Mouse (Mus musculus) heart, embryonic 13.5 days (tissue): ENCODE results near the gene Zfp28. TPM values are rescaled to one million over a fixed set of nuclear protein-coding genes. Genes with fewer than 3 reads are reported as not detected.
"Not testable (repeated sequence)": the region's sequence is repeated elsewhere in the genome, so short reads cannot be mapped to it uniquely, and the experiment has no call there.

ENCODE experiments used
- ATAC-seq: fragments of 200-750 bp; cut with Nextera tagmentation; 2 replicates; pipeline ENCODE4 v1.8.0; 2017; ENCODE audit warnings: moderate TSS enrichment; ENCODE audit not compliant: insufficient number of reproducible peaks, low FRiP score, low TSS enrichment; ENCODE audit errors: extremely low read depth
- H3K27ac ChIP-seq: fragments of 300-500 bp; sonication (generic); replicated peaks from 2 replicates; pipeline ENCODE4 v1.5.1; 2015; ENCODE audit warnings: moderate library complexity, mild to moderate bottlenecking, inconsistent platforms
- H3K27me3 ChIP-seq: fragments of 300-500 bp; sonication (generic); replicated peaks from 2 replicates; pipeline ENCODE4 v1.6.1; 2015; ENCODE audit warnings: mild to moderate bottlenecking, inconsistent platforms
- H3K36me3 ChIP-seq: fragments of 300-500 bp; sonication (generic); 2 replicates; pipeline ENCODE4 v1.6.1; 2015; ENCODE audit warnings: mild to moderate bottlenecking, inconsistent platforms
- H3K4me1 ChIP-seq: fragments of 300-500 bp; sonication (generic); 2 replicates; pipeline ENCODE4 v1.6.1; 2015; ENCODE audit warnings: inconsistent platforms
- H3K4me2 ChIP-seq: fragments of 300-500 bp; sonication (generic); 2 replicates; pipeline ENCODE4 v1.6.1; 2015; ENCODE audit warnings: inconsistent platforms, mild to moderate bottlenecking, moderate library complexity
- H3K4me3 ChIP-seq: fragments of 300-500 bp; sonication (generic); 2 replicates; pipeline ENCODE4 v1.5.1; 2015; ENCODE audit warnings: moderate library complexity, mild to moderate bottlenecking, inconsistent platforms
- H3K9ac ChIP-seq: fragments of 300-500 bp; sonication (generic); 2 replicates; pipeline ENCODE4 v1.6.1; 2015; ENCODE audit warnings: inconsistent platforms, mild to moderate bottlenecking, moderate library complexity
- H3K9me3 ChIP-seq: fragments of 300-500 bp; sonication (generic); 2 replicates; pipeline ENCODE4 v1.6.1; 2016; ENCODE audit warnings: inconsistent platforms
- WGBS: fragments of 180-500 bp; shearing (Covaris S2); methylation state at CpG from one replicate; pipeline ENCODE4 v1.1.7; 2015; ENCODE audit warnings: mixed read lengths; 5-methylcytosine and 5-hydroxymethylcytosine counted together
- polyA plus RNA-seq: library from polyadenylated mRNA; unstranded; fragments of >200 nt; fragmentation: Nextera tagmentation; extraction: Ambion mirVana; gene quantifications from 2 replicates; pipeline ENCODE4 v1.2.1, GENCODE M21; 2015

The Zfp28 gene
- polyA plus RNA-seq, 1 experiment from 2014 or later, result 7.4 TPM

DNA sequence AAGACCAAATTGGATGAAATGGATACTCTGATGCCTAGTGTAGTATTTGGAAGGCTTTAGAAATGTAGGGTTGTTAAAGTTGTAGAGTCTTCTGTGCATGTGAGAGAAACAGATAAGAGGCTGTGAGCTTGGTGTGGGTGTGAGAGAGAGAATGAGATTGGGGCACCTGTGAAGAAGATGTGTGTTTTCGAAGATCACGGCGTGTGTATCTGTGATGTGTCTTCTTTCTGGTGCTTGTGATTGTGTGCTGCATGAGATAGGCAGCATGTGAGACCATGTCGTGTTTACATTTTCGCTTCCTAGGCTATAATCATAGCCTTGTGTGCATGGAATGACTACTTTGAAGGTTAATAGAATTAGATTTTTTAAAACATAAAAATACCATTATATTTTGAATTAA, 15.9 kb upstream of the Zfp28 start:
- 88% methylated on average over 5 of the region's 5 CpGs for WGBS

DNA sequence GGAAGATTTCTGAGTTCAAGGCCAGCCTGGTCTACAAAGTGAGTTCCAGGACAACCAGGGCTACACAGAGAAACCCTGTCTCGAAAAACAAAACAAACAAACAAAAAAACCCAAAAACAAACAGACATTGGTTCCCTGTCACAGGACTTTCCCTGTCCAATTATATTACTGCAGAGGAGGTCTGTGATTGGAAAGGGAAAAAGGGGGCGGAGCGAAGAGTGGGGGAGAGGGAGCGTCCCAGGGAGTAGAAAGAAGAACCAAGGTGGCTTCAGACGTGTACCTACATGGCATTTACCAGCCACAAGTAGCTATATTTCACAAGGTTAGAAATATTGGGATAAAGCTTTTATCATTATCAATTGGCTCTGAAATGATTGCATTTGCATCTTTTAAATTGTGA, 14.9 kb upstream of the Zfp28 start:
- ATAC-seq, result not testable (repeated sequence)
- WGBS, result 80% methylated on average over 5 of the region's 5 CpGs

More for the DNA sequence above, 15.9 kb upstream of the Zfp28 start:
- Histone ChIP-seq H3K36me3 (0 out of 2 replicates have a peak, but pooled peaks cover 1% of the 10 kb centered on the region), H3K27ac (no peak overlapping the region), H3K4me1 (peaks cover 12% of the 10 kb centered on the region), H3K9ac (no peak overlapping the region), H3K4me2 (no peak overlapping the region), H3K27me3 (no peaks in the 10 kb centered on the region), H3K9me3 (no peaks in the 10 kb centered on the region), H3K4me3 (no peak overlapping the region)
- no peak for ATAC-seq

DNA sequence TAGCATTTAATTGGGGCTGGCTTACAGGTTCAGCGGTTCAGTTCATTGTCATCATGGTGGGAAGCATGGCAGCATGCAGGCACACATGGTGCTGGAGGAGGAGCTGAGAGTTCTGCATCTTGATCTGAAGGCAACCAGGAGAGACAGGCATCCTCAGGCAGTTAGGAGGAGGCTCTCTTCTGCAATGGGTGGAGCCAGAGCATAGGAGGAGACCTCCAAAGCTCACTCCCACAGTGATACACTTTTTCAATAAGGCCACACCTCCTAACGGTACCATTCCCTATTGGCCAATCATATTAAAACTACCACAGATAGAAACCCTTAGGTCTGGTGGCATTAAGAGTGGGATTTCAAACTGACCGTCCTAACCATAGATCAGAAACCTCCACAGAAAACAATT, 13.6 kb upstream of the Zfp28 start:
- Histone ChIP-seq H3K27ac (no peak overlapping the region), H3K9me3 (no peaks in the 10 kb centered on the region), H3K4me2 (no peak overlapping the region), H3K36me3 (0 out of 2 replicates have a peak, but pooled peaks cover 3% of the 10 kb centered on the region), H3K4me1 (peaks cover 2% of the 10 kb centered on the region; the same call in 1 of the 2 replicates), H3K9ac (no peak overlapping the region), H3K4me3 (no peak overlapping the region), H3K27me3 (no peaks in the 10 kb centered on the region)
- ATAC-seq, result no peak
- 72% methylated on average over 3 of the region's 3 CpGs for WGBS

More for the DNA sequence above, 14.9 kb upstream of the Zfp28 start:
- H3K4me1 ChIP-seq, result peaks cover 12% of the 10 kb centered on the region
- H3K9me3 ChIP-seq, H3K4me2 ChIP-seq, H3K36me3 ChIP-seq, H3K27me3 ChIP-seq, H3K4me3 ChIP-seq, H3K27ac ChIP-seq, H3K9ac ChIP-seq: not testable (repeated sequence)

DNA sequence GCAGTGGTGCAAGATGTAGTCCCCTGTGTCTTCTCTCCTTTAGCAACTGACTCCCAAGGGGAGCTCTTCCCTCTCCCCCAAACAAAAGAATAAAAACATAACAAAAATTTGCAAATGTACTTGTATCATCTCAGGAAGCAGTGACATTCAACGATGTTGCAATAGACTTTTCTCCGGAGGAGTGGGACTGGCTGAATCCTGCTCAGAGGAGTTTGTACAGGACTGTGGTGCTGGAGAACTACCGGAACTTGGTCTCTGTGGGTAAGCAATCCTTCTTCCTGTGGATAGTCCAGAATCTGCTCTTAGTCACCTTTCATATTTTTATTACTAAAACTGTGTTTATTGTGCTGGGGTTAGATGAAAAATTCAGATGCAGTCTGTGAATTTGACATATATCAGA, 10.1 kb upstream of the Zfp28 start:
- H3K4me1 ChIP-seq, result no peaks in the 10 kb centered on the region
- ATAC-seq, result no peak
- no peak overlapping the region for H3K4me3 ChIP-seq
- H3K9me3 ChIP-seq, result no peaks in the 10 kb centered on the region
- no peak overlapping the region for H3K4me2 ChIP-seq
- WGBS, result 81% methylated on average over 3 of the region's 3 CpGs
- peaks cover 3% of the 10 kb centered on the region; the same call in 1 of the 2 replicates for H3K36me3 ChIP-seq
- H3K27ac ChIP-seq, result no peak overlapping the region
- no peak overlapping the region for H3K9ac ChIP-seq
- no peaks in the 10 kb centered on the region for H3K27me3 ChIP-seq

DNA sequence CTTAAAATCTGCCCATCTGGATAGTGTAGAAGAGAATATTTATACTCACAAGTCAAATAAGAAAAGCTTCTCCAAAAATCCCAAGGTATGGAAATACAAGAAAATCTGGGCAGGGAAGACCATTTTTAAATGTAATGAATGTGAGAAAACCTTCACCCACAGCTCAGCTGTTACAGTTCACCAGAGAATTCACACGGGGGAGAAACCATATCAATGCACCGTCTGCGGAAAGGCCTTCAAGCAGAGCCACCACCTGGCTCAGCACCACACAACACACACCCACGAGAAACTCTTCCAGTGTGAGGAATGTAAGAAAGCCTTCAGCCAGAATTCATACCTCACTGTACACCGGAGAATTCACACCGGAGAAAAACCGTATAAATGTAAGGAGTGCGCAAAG, 4.7 kb upstream of the Zfp28 start:
- Histone ChIP-seq H3K27me3 (no peaks in the 10 kb centered on the region), H3K4me1 (peaks cover 7% of the 10 kb centered on the region), H3K4me3 (no peak overlapping the region), H3K27ac (no peak overlapping the region), H3K9me3 (no peaks in the 10 kb centered on the region), H3K9ac (no peak overlapping the region), H3K36me3 (peaks cover 5% of the 10 kb centered on the region), H3K4me2 (no peak overlapping the region)
- WGBS, result 80% methylated on average over 8 of the region's 8 CpGs
- no peak for ATAC-seq

DNA sequence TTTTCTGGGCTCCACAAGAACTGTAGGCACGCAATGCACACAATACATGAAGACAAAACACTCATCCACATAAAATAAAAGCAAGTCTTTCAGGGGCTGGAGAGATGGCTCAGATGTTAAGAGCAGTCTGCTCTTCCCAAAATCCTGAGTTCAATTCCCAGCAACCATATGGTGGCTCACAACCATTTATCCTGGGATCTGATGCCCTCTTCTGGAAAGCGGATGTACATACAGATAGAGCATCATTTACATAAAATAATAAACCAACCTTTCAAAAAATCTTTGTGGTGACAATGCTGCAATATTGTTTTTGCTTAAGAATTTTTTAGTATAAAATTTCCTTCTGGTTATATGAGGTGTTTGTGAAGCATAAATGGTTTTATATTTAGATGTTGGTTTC, 1.7 kb upstream of the Zfp28 start:
- no peaks in the 10 kb centered on the region for H3K27me3 ChIP-seq
- H3K4me3 ChIP-seq, result no peak overlapping the region
- no peaks in the 10 kb centered on the region for H3K9me3 ChIP-seq
- H3K27ac ChIP-seq, result no peak overlapping the region
- no peak overlapping the region for H3K9ac ChIP-seq
- ATAC-seq, result no peak
- H3K4me1 ChIP-seq, result peaks cover 16% of the 10 kb centered on the region
- no peak overlapping the region for H3K4me2 ChIP-seq
- peaks cover 5% of the 10 kb centered on the region for H3K36me3 ChIP-seq
- 69% methylated on average over 2 of the region's 2 CpGs for WGBS

DNA sequence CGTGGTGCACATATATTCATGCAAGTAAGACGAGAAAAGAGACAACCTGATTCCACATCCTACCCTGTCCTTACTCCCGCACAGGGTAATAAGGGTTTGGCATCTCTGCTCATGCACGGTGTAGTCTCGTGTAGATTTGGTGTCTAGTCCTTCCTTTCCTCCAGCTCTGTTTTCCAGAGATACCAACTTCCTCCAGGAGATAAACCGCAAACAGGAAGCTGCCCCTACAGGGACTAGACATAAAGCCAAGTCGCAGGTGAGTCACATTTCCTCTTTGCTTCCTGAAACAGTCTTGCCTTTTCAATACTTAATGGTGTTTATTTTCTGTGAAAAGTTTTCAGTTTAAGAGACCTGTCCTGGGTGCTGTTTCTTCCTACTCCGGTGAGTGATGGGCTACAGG, 916 bp downstream of the Zfp28 start:
- H3K36me3 ChIP-seq, result peaks cover 21% of the 10 kb centered on the region
- WGBS, result 55% methylated on average over 8 of the region's 8 CpGs
- peak overlapping the region; percentile 85 for H3K9ac ChIP-seq
- peak overlapping the region; percentile 80 for H3K4me2 ChIP-seq
- H3K4me1 ChIP-seq, result peaks cover 16% of the 10 kb centered on the region
- H3K27me3 ChIP-seq, result no peaks in the 10 kb centered on the region
- no peak for ATAC-seq
- peak overlapping the region; percentile 73 for H3K4me3 ChIP-seq
- no peaks in the 10 kb centered on the region for H3K9me3 ChIP-seq
- H3K27ac ChIP-seq, result no peak overlapping the region

DNA sequence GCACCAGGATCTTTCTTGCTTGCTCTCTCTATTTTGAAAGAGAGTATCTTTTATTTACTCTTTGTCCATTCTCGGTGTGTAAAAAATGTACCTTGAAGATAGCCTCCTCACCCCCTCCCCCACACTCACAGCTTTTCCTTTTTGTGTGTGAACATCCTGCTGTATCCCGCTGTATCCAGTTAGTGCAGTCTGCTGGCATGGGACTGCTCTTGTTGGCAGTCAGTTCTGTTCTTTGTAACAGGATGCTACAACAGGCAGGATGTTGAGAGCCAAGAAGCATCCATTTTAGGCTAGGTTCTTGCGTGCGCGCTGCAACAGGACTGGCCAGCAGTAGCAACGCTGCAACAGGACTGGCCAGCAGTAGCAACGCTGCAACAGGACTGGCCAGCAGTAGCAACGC, 3.9 kb downstream of the Zfp28 start:
- no peaks in the 10 kb centered on the region for H3K9me3 ChIP-seq
- H3K4me1 ChIP-seq, result peaks cover 16% of the 10 kb centered on the region
- 83% methylated on average over 8 of the region's 8 CpGs for WGBS
- H3K4me3 ChIP-seq, result no peak overlapping the region
- no peaks in the 10 kb centered on the region for H3K27me3 ChIP-seq
- no peak for ATAC-seq
- no peak overlapping the region for H3K27ac ChIP-seq
- no peak overlapping the region for H3K4me2 ChIP-seq
- H3K9ac ChIP-seq, result no peak overlapping the region
- H3K36me3 ChIP-seq, result peaks cover 47% of the 10 kb centered on the region

DNA sequence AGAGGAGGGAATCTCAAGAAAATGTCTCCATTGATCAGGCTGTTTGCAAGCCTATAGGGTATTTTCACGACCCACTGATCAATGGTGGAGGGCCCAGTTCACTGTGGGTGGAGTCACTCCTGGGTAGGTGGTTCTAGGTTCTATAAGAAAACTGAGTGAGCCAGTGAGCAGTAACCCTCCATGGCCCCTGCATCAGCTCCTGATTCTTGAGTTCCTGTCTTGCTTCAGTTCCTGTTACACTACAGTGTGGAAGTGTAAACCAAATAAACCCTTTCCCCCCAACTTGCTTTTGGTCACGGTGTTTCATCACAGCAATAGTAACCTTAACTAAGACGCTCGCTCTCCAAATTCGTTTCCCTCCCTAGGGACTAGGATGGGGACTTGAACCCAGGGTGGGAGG, 5.9 kb downstream of the Zfp28 start:
- no peak overlapping the region for H3K27ac ChIP-seq
- H3K9me3 ChIP-seq, result no peaks in the 10 kb centered on the region; the same call in 1 of the 2 replicates
- no peak overlapping the region for H3K9ac ChIP-seq
- no peak overlapping the region for H3K4me3 ChIP-seq
- no peaks in the 10 kb centered on the region for H3K27me3 ChIP-seq
- H3K4me1 ChIP-seq, result peaks cover 5% of the 10 kb centered on the region
- no peak for ATAC-seq
- 82% methylated on average over 5 of the region's 5 CpGs for WGBS
- H3K4me2 ChIP-seq, result no peak overlapping the region
- peaks cover 67% of the 10 kb centered on the region for H3K36me3 ChIP-seq

DNA sequence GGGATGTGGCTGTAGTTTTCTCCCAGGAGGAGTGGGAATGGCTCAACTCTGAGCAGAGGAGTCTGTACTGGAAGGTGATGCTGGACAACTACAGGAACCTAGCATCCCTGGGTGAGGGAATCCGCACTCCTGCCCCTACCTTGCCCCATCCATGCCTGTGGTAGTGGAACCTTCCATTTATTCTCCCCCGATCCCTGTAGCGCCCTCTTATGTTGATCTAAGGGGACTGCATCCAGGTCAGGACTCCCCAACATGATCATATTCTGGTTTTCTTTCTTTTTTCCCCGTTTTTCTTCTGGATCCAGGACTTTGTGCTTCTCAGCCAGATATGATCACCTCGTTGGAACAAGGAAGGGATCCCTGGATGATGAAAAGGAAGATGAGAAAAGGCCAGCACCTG, 6.4 kb downstream of the Zfp28 start:
- Histone ChIP-seq H3K27me3 (no peaks in the 10 kb centered on the region), H3K9ac (no peak overlapping the region), H3K27ac (no peak overlapping the region), H3K4me3 (no peak overlapping the region), H3K36me3 (peaks cover 71% of the 10 kb centered on the region), H3K4me2 (no peak overlapping the region), H3K9me3 (peaks cover under 1% of the 10 kb centered on the region; the same call in 1 of the 2 replicates), H3K4me1 (0 out of 2 replicates have a peak, but pooled peaks cover under 1% of the 10 kb centered on the region)
- no peak for ATAC-seq
- WGBS, result 57% methylated on average over 5 of the region's 5 CpGs

DNA sequence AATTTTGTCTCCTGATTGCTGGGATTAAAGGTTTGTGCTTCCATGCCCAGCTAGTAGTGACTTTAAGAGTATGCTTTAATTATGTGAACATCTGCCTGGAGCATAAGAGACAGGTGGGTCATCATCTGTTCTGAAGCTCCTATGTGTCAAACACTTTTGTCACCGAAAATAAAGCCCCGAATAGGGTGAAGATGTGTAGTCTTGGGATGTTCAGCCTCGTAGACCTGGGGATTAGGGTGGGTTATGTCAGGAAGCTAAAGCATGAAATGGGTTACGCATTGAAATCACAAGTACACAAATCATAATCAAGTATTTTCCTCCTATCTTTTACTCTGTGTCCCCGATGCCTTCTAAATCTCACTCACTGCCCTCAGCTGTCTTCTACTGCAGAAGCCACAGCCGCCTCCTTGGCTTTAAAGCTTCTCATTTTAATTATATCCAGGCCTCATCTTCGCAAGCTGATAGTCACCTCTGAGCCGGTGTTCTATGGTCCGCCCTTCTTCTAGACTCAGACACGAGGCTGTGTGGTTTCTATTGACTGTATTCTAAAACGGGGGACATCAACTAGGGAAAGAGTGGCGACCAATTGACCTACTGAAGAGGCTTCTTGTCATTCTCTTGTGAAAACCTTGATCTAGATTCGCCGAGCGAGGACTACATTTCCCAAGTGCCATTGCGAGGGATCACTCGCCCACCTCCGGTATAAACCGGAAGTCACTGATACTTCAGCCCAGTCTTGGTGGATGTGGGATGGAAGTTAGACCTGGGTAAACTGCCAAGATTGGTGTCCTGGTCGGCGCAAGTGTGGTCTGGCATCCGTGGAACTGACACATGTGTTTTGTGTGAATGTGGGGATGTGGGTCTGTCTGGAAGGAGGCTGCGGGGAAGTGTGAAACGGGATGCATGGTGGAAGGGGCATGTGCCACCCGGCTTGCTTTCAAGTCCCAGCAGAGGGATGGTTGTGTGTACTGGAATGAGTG, 15.2 kb downstream of the Zfp28 start, which contains the start of gene Smim17:
TSS of gene Smim17 (plus strand) at position 720 of the 980 bp plus-strand sequence.
- Histone ChIP-seq H3K9me3 (peaks cover 2% of the 10 kb centered on the region; the same call in 1 of the 2 replicates), H3K4me2 (peak within 1 kb of the TSS; percentile 74), H3K27ac (no peak within 1 kb of the TSS), H3K4me3 (peak within 1 kb of the TSS; percentile 60), H3K36me3 (peaks cover 30% of the 10 kb centered on the region), H3K4me1 (peaks cover 9% of the 10 kb centered on the region; the same call in 1 of the 2 replicates), H3K9ac (peak within 1 kb of the TSS; percentile 77), H3K27me3 (no peaks in the 10 kb centered on the region)
- 23% methylated on average over 25 of the region's 25 CpGs for WGBS
- ATAC-seq, result no peak
